Mouse (Mus musculus) lung, adult 2 months (tissue): ENCODE measurements around the gene Tnrc6c. TPM values are rescaled to one million over a fixed set of nuclear protein-coding genes. Genes with fewer than 3 reads are reported as not detected.
A peak's percentile ranks its signal among the peaks of the same experiment; 100 is the strongest.

ENCODE experiments used
- DNase-seq: peaks from one replicate; pipeline ENCODE4 v3.0.0; 2022
- H3K4me1 ChIP-seq: fragments of 200-500 bp; 2 replicates; pipeline ENCODE4 v1.6.1; 2011; ENCODE audit warnings: low read length; ENCODE audit not compliant: control insufficient read depth, insufficient read depth
- H3K4me3 ChIP-seq: fragments of 200-500 bp; replicated peaks from 2 replicates; pipeline ENCODE3; 2011; ENCODE audit warnings: low read depth, mild to moderate bottlenecking, control low read depth, low read length; ENCODE audit errors: extremely low read depth
- CTCF ChIP-seq: fragments of 200-500 bp; IDR thresholded peaks from 2 replicates; pipeline ENCODE4 v1.5.1; 2011; ENCODE audit warnings: mild to moderate bottlenecking, low read length, control low read depth; ENCODE audit not compliant: insufficient read depth
- POLR2A ChIP-seq: fragments of 200-500 bp; IDR thresholded peaks from 2 replicates; pipeline ENCODE4 v1.6.1; 2011; ENCODE audit warnings: low read depth, mild to moderate bottlenecking, control low read depth, low read length, borderline replicate concordance; ENCODE audit errors: extremely low read depth
- WGBS: fragments of 180-500 bp; shearing (Covaris S2); methylation state at CpG from one replicate; pipeline ENCODE4 v1.1.7; 2018; 5-methylcytosine and 5-hydroxymethylcytosine counted together
- polyA plus RNA-seq: library from polyadenylated mRNA; depleted of rRNA; stranded (reverse); fragments of >200 nt; gene quantifications from 2 replicates; pipeline ENCODE4 v1.2.3, GENCODE M21; 2012

Tnrc6c gene
- polyA plus RNA-seq, 1 experiment = 21.3 TPM

- DNase-seq = no peak
- WGBS = 25% methylated on average over 3 of the region's 3 CpGs
- no peak for TF ChIP-seq POLR2A
- no peak for TF ChIP-seq CTCF
- Histone ChIP-seq H3K4me3 (no peak overlapping the region), H3K4me1 (peaks cover 16% of the 10 kb centered on the region)
Observed at GRCm38 (mm10) chr11:117665189-117665588, 11.1 kb downstream of the Tnrc6c start.

DNA sequence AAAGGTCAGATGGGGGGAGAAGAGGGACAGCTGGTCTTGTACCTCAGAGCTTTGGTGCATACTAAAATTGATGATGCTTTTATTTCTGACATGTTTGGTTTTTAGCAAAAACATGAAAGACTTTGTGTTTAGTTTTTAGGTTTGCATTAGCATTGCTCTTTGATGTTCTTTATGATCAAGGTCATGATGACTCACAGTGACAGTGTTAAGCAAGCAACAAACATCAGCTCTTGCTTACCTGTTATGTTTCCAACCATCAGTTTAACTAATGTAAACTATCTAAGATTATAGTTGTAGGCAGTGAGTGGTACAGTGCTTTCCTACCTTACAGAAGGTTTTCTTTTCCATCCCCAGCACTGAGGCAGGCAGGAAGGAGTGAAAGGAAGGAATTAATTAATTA is 12.5 kb downstream of the Tnrc6c start:
- DNase-seq = no peak
- H3K4me1 ChIP-seq = peaks cover 16% of the 10 kb centered on the region

DNA sequence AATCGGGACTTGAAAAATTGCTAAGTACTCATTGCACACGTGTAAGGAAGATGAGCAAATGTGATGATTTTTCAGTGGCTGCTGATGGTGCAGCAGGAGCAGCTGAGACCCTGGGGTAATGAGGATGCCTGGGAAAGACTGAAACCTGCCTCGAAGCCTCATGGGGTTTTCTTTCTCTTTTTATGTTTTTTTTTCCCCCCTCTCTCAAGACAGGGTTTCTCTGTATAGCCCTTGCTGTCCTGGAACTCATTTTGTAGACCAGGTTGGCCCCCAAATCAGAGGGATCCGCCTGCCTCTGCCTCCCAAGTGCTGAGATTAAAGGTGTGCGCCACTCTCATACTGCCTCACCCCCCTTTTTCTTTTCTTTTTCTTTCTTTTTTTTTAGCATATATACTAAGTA is 13.1 kb downstream of the Tnrc6c start:
- WGBS = 94% methylated on average over 5 of the region's 5 CpGs
- TF ChIP-seq CTCF = no peak
- TF ChIP-seq POLR2A = no peak
- H3K4me3 ChIP-seq = no peak overlapping the region
- H3K4me1 ChIP-seq = peaks cover 14% of the 10 kb centered on the region
- DNase-seq = no peak

More for the DNA sequence above, 12.5 kb downstream of the Tnrc6c start:
- TF ChIP-seq CTCF = no peak
- no peak for TF ChIP-seq POLR2A
- H3K4me3 ChIP-seq = no peak overlapping the region

GRCm38 (mm10) chr11:117667825-117668224 is 13.7 kb downstream of the Tnrc6c start:
- Histone ChIP-seq H3K4me3 (no peak overlapping the region), H3K4me1 (peaks cover 14% of the 10 kb centered on the region)
- no peak for DNase-seq
- TF ChIP-seq CTCF = no peak
- no peak for TF ChIP-seq POLR2A
- 37% methylated on average over 5 of the region's 5 CpGs for WGBS

DNA sequence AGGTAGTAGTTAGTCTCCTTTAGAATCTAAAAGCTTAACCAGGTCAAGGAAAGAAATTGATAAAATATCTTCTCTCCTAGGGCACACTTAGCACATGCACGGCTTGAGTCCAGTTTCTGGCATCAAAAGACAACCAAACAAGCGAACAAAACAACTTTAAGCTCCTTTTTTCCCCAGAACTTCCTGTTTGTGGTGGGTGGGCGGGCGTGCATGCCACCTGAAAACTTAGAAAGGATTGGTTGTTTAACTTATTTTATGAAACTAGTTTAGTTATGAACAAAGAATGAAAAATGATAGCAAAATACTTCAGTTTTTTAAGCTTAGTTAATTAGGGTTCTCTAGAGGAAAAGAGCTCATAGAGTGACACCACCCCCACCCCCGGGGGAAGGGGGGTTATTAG is 17.5 kb downstream of the Tnrc6c start:
- Histone ChIP-seq H3K4me1 (peaks cover 6% of the 10 kb centered on the region), H3K4me3 (no peak overlapping the region)
- TF ChIP-seq CTCF (no peak), POLR2A (no peak)
- 79% methylated on average over 5 of the region's 5 CpGs for WGBS
- DNase-seq = no peak

- peak; percentile 28; the same call in 1 of the 2 replicates for TF ChIP-seq CTCF
- TF ChIP-seq POLR2A = no peak
- no peak for DNase-seq
- peaks cover 4% of the 10 kb centered on the region; the same call in 1 of the 2 replicates for H3K4me1 ChIP-seq
- 100% methylated on average over 1 of the region's 1 CpGs for WGBS
- no peak overlapping the region for H3K4me3 ChIP-seq
Observed at GRCm38 (mm10) chr11:117674531-117674930, 20.4 kb downstream of the Tnrc6c start.

GRCm38 (mm10) chr11:117676649-117677048 is 22.6 kb downstream of the Tnrc6c start:
- 53% methylated on average over 2 of the region's 2 CpGs for WGBS
- Histone ChIP-seq H3K4me3 (no peak overlapping the region), H3K4me1 (peaks cover 4% of the 10 kb centered on the region; the same call in 1 of the 2 replicates)
- DNase-seq = no peak
- TF ChIP-seq POLR2A (no peak), CTCF (no peak)

DNA sequence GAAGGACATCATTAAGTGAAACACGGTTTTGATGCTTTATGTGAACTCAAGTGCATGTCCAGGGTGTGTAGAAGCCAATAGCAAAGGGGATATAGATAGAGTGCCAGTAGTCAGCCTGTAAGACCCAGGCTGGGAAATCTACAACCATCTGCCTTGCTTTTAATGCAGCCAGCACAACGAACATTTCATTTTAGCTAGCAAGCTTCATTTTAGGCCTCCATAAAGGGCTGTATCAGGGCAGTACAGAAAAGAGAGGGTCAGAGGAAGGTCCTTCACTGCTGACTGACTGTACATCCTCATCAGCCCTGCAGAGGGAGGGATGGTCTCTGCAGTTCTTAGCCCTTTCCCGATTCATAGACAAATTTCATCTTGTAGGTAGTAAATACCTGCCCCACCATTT is 23.0 kb downstream of the Tnrc6c start:
- Histone ChIP-seq H3K4me3 (no peak overlapping the region), H3K4me1 (peaks cover 4% of the 10 kb centered on the region; the same call in 1 of the 2 replicates)
- no peak for TF ChIP-seq POLR2A
- no peak for TF ChIP-seq CTCF
- DNase-seq = no peak
- 65% methylated on average over 3 of the region's 3 CpGs for WGBS

DNA sequence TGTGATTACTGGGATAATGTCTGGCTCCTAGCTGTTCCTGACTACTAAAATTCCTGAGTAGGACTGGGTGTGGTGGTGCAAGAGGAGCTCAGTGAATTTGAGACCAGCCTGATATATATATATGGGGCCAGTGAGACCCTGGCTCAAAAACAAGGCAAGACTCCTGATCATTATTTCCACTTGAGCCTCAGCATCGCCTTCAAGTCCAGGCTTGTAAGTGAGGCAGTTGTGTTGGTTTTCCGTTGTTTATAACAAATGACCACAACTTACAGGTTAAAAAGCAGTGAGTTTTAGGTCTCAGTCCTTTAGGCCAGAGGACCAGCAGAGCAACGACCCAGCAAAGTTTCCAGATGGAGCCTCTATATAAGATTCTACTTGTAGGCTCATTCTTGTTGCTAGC is 23.5 kb downstream of the Tnrc6c start:
- peaks cover 4% of the 10 kb centered on the region; the same call in 1 of the 2 replicates for H3K4me1 ChIP-seq
- DNase-seq = no peak
- WGBS = 88% methylated on average over 3 of the region's 3 CpGs
- TF ChIP-seq POLR2A = no peak
- no peak for TF ChIP-seq CTCF
- no peak overlapping the region for H3K4me3 ChIP-seq

DNA sequence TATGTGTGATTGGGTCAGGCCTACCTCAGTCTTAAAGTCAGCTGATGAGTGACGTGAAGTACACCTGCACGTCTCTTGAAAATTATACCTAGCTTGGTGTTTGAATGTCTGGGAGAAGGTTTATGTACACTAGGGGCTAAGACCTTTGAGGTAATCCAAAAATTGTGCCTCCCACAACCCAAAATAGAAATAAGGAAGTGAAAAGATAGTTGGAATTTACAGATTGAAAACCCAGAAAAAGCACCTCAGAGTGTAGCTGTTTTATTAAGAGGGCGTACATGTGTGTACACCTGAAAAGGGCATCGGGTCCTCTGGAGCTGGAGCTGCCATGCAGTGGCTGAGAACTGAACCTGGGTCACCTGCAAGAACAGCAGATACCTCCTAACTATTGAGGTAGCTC is 24.1 kb downstream of the Tnrc6c start:
- Histone ChIP-seq H3K4me3 (no peak overlapping the region), H3K4me1 (peaks cover 4% of the 10 kb centered on the region; the same call in 1 of the 2 replicates)
- no peak for DNase-seq
- WGBS = 87% methylated on average over 4 of the region's 4 CpGs
- TF ChIP-seq CTCF (no peak), POLR2A (no peak)

- Histone ChIP-seq H3K4me3 (no peak overlapping the region), H3K4me1 (peaks cover 4% of the 10 kb centered on the region; the same call in 1 of the 2 replicates)
- TF ChIP-seq POLR2A (no peak), CTCF (0 out of 2 replicates have a peak, but pooled peaks have one; percentile 1)
- WGBS = 30% methylated on average over 2 of the region's 2 CpGs
- DNase-seq = no peak
Observed at GRCm38 (mm10) chr11:117678740-117679139, 24.7 kb downstream of the Tnrc6c start.

DNA sequence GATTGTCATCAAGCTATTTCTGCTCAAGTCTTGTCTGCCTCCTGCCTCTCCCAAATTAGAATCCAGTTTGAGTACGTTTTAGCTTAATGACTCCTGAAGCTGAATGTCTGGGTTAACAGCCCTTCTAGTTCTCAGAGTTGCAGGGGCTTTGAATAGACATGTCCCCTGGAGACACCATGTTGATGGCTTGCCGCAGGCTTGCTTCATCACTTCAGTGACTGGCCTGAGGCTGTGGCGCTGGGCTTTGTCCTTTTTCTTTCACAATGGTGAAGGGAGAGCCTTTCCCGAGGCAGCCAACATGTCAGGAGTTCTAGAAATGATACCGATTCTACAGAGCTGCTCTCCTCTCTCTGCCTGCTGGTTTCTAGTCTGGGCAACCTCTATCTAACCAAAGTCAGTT is 30.6 kb downstream of the Tnrc6c start:
- Histone ChIP-seq H3K4me1 (peaks cover 20% of the 10 kb centered on the region), H3K4me3 (no peak overlapping the region)
- TF ChIP-seq POLR2A (no peak), CTCF (no peak)
- 49% methylated on average over 5 of the region's 5 CpGs for WGBS
- no peak for DNase-seq
